Mouse (Mus musculus) lung, embryonic 14.5 days (tissue): Measurements from ENCODE around the gene Ppp1ca. TPM values are rescaled to one million over a fixed set of nuclear protein-coding genes. Genes with fewer than 3 reads are reported as not detected.

Experiments used
- ATAC-seq: fragments of 200-750 bp; cut with Nextera tagmentation; 2 replicates; pipeline ENCODE4 v1.8.0; 2017; ENCODE audit warnings: mild to moderate bottlenecking, moderate TSS enrichment, moderate library complexity; ENCODE audit not compliant: insufficient read depth
- DNase-seq: peaks from one replicate; pipeline ENCODE4 v3.0.0-alpha.2; 2015
- H3K27ac ChIP-seq: fragments of 300-500 bp; sonication (generic); 2 replicates; pipeline ENCODE4 v1.5.1; 2014; ENCODE audit warnings: low read depth, mild to moderate bottlenecking, moderate library complexity
- H3K27me3 ChIP-seq: fragments of 300-500 bp; sonication (generic); 2 replicates; pipeline ENCODE4 v1.6.1; 2014; ENCODE audit warnings: low read length, control low read depth; ENCODE audit not compliant: insufficient read depth
- H3K36me3 ChIP-seq: fragments of 300-500 bp; sonication (generic); 2 replicates; pipeline ENCODE4 v1.6.1; 2014; ENCODE audit warnings: control low read depth; ENCODE audit not compliant: insufficient read depth
- H3K4me1 ChIP-seq: fragments of 300-500 bp; sonication (generic); 2 replicates; pipeline ENCODE4 v1.6.1; 2014; ENCODE audit warnings: antibody characterized with exemption, control low read depth; ENCODE audit not compliant: insufficient read depth
- H3K4me2 ChIP-seq: fragments of 300-500 bp; sonication (generic); 2 replicates; pipeline ENCODE4 v1.6.1; 2014; ENCODE audit warnings: mild to moderate bottlenecking
- H3K4me3 ChIP-seq: fragments of 300-500 bp; sonication (generic); 2 replicates; pipeline ENCODE4 v1.5.1; 2014; ENCODE audit warnings: low read depth, low read length
- H3K9ac ChIP-seq: fragments of 300-500 bp; sonication (generic); 2 replicates; pipeline ENCODE4 v1.6.1; 2014
- H3K9me3 ChIP-seq: fragments of 300-500 bp; sonication (generic); 2 replicates; pipeline ENCODE4 v1.6.1; 2016; ENCODE audit warnings: low read depth, low read length, control low read depth
- CTCF ChIP-seq: IDR thresholded peaks from 2 replicates; pipeline ENCODE4 v1.5.1; 2016; ENCODE audit warnings: antibody characterized with exemption, low read depth
- WGBS: fragments of 180-500 bp; shearing (Covaris S2); extraction: QIAGEN DNeasy Blood & Tissue Kit; methylation state at CpG from one replicate; pipeline ENCODE4 v1.1.7; 2014; 5-methylcytosine and 5-hydroxymethylcytosine counted together
- polyA plus RNA-seq: library from polyadenylated mRNA; unstranded; fragments of >200 nt; fragmentation: Nextera tagmentation; extraction: Ambion mirVana; gene quantifications from 2 replicates; pipeline ENCODE4 v1.2.1, GENCODE M21; 2014

Ppp1ca gene
- polyA plus RNA-seq, 1 experiment from 2014 or later, result 994 TPM

DNA sequence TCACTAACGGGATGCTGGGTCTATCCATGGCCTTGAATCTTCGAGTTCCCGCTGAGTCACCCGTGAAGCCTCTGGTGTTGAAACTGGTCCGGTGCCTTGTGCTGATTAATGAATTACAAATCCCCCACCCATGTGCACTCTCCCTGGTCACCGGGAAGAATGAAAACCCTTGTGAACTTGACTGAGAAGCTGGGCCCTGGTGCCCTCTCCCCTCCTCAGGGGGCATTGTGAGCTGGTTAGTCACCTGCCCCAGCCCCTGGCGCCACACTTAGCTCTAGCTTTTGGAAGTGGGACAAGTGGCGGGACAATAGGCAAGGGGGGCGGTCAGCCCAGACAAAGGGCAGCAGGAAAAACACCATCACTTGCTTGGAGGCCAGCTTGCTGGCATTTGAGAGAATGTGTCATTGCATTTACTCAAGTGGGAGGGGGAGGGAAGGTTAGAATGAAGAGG, 21.7 kb downstream of the Ppp1ca start:
- ATAC-seq (no peak; the same call in 1 of the 2 replicates), DNase-seq (peak; percentile 50)
- Histone ChIP-seq H3K4me3 (peak overlapping the region; percentile 85), H3K36me3 (no peaks in the 10 kb centered on the region), H3K27me3 (0 out of 2 replicates have a peak, but pooled peaks cover 6% of the 10 kb centered on the region), H3K27ac (peak overlapping the region; percentile 88), H3K4me1 (peaks cover 23% of the 10 kb centered on the region), H3K9me3 (no peaks in the 10 kb centered on the region), H3K4me2 (peak overlapping the region; percentile 96), H3K9ac (peak overlapping the region; percentile 89)
- 9% methylated on average over 9 of the region's 9 CpGs for WGBS
- no peak for TF ChIP-seq CTCF

DNA sequence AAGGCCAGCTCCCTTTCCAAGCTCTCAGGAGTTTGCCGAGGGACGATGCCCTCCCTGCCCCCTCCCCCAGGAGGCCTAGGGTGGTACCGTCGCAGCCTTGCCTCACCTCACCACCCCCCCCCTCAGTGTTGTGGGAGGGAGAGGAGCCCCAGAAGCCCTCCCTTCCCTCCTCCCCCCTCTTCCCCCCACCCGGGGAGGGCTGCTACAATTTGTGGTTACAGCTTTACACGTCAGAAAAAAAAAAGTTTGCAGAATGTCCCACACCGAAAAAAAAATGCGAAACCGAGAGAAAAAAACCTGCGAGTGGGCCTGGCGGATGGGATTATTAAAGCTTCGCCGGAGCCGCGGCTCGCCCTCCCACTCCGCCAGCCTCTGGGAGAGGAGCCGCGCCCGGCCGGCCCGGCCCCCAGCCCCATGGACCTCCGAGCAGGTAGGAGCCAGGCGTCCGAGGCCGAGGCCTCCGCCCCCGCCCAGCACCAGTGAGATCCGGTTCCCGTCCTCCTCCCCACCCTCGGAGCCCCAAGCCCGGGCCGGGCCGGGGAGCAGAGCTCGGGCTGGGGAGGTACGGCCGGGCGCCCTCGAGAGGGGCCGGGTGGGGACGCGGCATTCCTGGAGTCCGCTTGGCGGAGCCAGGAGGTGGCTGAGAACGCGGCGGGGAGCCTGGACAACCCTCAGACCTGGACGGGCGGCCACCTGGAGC, 22.4 kb downstream of the Ppp1ca start, which contains the start of the genes Clcf1 and AC109138.7:
Gene Clcf1, plus strand, starts transcription at position 168 of the 700 bp plus-strand sequence.
Gene AC109138.7, plus strand, starts transcription at position 287 of the 700 bp plus-strand sequence.
- DNase-seq (peak; percentile 68), ATAC-seq (peak; percentile 52)
- TF ChIP-seq CTCF, result no peak
- Histone ChIP-seq H3K4me3 (peak within 1 kb of the TSS; percentile 85), H3K9me3 (no peaks in the 10 kb centered on the region), H3K36me3 (no peaks in the 10 kb centered on the region), H3K27me3 (0 out of 2 replicates have a peak, but pooled peaks cover 6% of the 10 kb centered on the region), H3K4me2 (peak within 1 kb of the TSS; percentile 96), H3K9ac (peak within 1 kb of the TSS; percentile 89), H3K27ac (peak within 1 kb of the TSS; percentile 88), H3K4me1 (peaks cover 23% of the 10 kb centered on the region)
- under 1% methylated on average over 48 of the region's 49 CpGs for WGBS

DNA sequence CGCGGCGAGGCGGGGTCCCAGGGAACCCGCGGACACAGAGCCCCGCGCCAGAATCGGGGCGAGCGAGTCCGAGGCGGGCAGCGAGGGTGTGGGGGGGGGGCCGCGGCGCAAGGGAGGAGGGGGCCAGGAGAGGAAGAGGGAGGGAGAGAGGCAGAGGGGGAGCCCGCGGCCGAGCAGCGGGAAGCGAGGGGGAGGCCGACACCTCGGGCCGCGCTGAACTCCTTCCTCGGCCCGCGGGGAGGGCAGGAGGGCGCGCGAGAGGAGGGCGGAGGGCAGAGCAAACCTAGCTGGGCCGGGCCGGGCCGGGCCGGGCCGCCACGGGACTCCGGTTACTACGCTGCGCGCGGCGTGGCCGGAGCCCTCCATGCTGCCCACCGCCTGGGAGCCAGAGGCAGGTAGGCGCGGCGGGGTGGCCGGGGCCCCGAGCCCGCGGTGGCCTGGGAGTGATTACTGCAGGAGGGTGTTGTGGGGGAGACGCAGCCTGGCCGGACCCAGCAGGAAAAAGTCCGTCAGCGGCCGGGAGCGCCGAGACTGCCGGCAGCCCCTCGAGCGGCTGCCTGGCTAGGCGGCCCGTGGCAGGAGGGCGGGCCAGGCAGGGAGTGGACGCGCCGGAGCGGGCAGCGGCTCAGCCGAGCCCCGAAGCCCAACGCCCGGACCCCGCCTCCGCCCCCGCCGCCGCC, 23.0 kb downstream of the Ppp1ca start:
- peak overlapping the region; percentile 96 for H3K4me2 ChIP-seq
- WGBS, result 0% methylated on average over 49 of the region's 81 CpGs
- H3K9ac ChIP-seq, result peak overlapping the region; percentile 89
- no peak for TF ChIP-seq CTCF
- H3K4me3 ChIP-seq, result peak overlapping the region; percentile 85
- H3K9me3 ChIP-seq, result no peaks in the 10 kb centered on the region
- peak; percentile 62 for DNase-seq
- peak overlapping the region; percentile 88 for H3K27ac ChIP-seq
- 0 out of 2 replicates have a peak, but pooled peaks cover 6% of the 10 kb centered on the region for H3K27me3 ChIP-seq
- peaks cover 26% of the 10 kb centered on the region for H3K4me1 ChIP-seq
- ATAC-seq, result peak; percentile 40
- H3K36me3 ChIP-seq, result no peaks in the 10 kb centered on the region

DNA sequence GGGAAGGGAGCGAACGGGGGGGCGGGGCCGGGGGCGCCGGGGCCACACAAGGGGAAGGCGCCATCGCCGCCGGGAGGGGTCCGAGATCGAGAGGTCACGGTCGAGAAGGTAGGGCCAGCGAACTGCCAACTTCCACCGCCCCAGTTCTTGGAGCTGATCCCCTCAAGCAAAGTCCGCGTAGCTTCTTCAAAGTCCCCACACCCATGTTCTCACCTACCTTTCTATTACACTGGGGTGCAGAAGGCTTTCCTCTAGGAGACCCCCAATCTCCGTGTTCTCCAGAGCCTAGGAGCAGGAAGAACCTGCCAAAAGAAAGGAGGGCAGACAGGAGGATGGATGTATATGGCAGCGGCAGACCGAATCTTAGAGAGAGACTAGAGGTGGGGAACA, 23.6 kb downstream of the Ppp1ca start:
- H3K4me1 ChIP-seq, result peaks cover 30% of the 10 kb centered on the region

DNA sequence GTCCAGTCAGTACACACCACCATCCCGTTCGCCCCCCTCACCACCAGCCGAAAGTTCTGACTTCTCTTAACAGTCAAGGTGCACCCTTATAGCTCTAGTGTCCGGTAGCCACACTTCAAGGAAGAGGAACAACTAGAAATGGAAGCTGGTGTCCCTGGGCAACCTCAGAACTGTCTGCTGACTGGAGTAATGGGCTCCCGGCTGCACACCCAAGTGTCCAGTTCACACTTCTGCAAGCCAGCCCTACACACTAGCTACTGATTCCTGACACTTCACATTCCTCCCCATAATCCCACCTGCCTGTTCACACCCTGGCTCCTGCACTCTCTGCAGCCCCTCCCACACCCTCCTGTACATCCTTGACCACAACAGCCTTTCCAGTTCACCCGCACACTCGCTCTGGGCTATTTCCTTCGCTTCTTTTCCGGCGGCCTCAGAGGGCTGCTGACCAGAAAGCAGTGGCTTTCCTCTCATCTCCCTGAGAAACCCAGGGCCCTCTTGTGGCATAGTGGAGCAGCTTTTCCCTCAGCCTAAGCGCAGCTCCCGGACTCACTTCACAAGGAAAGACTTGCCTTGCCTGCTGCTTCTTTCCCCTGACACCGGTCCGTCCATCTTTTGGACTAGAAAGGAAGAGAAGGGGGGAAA, 24.3 kb downstream of the Ppp1ca start:
- Histone ChIP-seq H3K4me2 (peak overlapping the region; percentile 96), H3K4me1 (peaks cover 38% of the 10 kb centered on the region), H3K27ac (peak overlapping the region; percentile 65; the same call in 1 of the 2 replicates), H3K36me3 (no peaks in the 10 kb centered on the region), H3K27me3 (0 out of 2 replicates have a peak, but pooled peaks cover 6% of the 10 kb centered on the region), H3K9me3 (no peaks in the 10 kb centered on the region), H3K9ac (no peak overlapping the region), H3K4me3 (peak overlapping the region; percentile 85)
- ATAC-seq, result peak; percentile 12; the same call in 1 of the 2 replicates
- peak; percentile 72 for TF ChIP-seq CTCF
- 11% methylated on average over 14 of the region's 14 CpGs for WGBS
- peak; percentile 84 for DNase-seq

More for the DNA sequence above, 23.6 kb downstream of the Ppp1ca start:
- 2% methylated on average over 21 of the region's 21 CpGs for WGBS
- ATAC-seq (no peak), DNase-seq (no peak)
- Histone ChIP-seq H3K27ac (peak overlapping the region; percentile 88; the same call in 1 of the 2 replicates), H3K4me2 (peak overlapping the region; percentile 96), H3K9ac (peak overlapping the region; percentile 89), H3K9me3 (no peaks in the 10 kb centered on the region), H3K36me3 (no peaks in the 10 kb centered on the region), H3K4me3 (peak overlapping the region; percentile 85), H3K27me3 (0 out of 2 replicates have a peak, but pooled peaks cover 6% of the 10 kb centered on the region)
- no peak for TF ChIP-seq CTCF

DNA sequence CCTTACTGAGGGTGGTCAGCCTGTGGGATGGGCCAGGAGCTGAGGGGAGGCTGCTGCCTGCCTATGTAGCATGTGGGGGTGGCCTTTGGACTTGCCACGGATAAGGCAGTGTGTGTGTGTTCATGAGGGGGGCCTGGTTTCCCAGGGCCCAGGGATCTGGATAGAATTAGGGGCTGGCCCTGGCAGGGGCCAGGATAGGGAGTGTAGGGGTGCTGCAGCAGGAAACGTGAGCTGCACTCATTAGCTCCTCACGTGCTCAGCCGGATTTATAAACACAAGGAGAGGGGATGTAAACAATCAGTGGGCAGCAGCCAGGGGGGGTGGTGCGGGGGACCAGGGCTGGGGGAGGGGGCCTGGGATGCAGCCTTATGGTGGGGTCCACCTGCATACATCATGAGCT, 25.3 kb downstream of the Ppp1ca start:
- WGBS, result 7% methylated on average over 5 of the region's 5 CpGs
- H3K4me2 ChIP-seq, result peak overlapping the region; percentile 96
- no peak overlapping the region for H3K9ac ChIP-seq

More for the DNA sequence above, 25.3 kb downstream of the Ppp1ca start:
- Histone ChIP-seq H3K4me3 (no peak overlapping the region), H3K36me3 (no peaks in the 10 kb centered on the region), H3K27me3 (0 out of 2 replicates have a peak, but pooled peaks cover 5% of the 10 kb centered on the region), H3K4me1 (peaks cover 47% of the 10 kb centered on the region), H3K9me3 (no peaks in the 10 kb centered on the region), H3K27ac (no peak overlapping the region)
- DNase-seq, result peak; percentile 57
- peak; percentile 13; the same call in 1 of the 2 replicates for ATAC-seq
- TF ChIP-seq CTCF, result no peak
